Mouse (Mus musculus): ENCODE data around the gene Nme7.

DNA sequence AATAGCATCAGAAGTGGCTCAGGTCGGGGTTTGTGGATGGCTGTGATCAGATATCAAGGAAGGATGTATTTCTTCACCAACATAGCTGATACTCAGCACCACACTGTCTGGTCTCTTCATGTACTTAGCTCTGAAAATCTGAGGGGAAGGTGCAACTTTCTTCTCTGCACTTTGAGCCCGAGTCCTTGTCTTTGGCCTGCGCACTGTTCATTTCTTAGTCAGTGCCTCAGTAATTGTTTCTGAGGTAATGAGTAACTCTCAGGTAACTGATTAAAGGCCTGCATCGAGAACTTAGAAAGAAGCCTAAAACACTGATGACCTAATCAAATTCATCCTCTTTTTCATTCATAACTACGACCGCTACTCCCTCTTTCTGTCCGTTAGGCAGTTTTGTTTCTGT is 107.4 kb downstream of the Nme7 start:
- TF ChIP-seq GATA1 (IDR thresholded peaks at IDR 0.05; ENCODE audit: borderline replicate concordance, low read length) = no peak
- no peak for TF ChIP-seq FLI1 (IDR thresholded peaks at IDR 0.05; ENCODE audit: low read length)
